Mouse (Mus musculus) liver, adult 2 months (tissue): ENCODE measurements around the gene Mrps26. TPM values are rescaled to one million over a fixed set of nuclear protein-coding genes. Genes with fewer than 3 reads are reported as not detected.
A peak's percentile ranks its signal among the peaks of the same experiment; 100 is the strongest.
"Not testable (repeated sequence)": the region's sequence is repeated elsewhere in the genome, so short reads cannot be mapped to it uniquely, and the experiment has no call there.

ENCODE experiments used
- DNase-seq: peaks from one replicate; pipeline ENCODE4 v3.0.0-alpha.2; 2011; ENCODE audit warnings: low read depth, low spot score; ENCODE audit errors: extremely low read depth
- H3K27ac ChIP-seq: fragments of 200-500 bp; replicated peaks from 2 replicates; pipeline ENCODE4 v1.5.1; 2012; ENCODE audit warnings: low read depth, mild to moderate bottlenecking, control low read depth, inconsistent platforms, low read length; ENCODE audit not compliant: insufficient read depth
- H3K27me3 ChIP-seq: fragments of 200-500 bp; 2 replicates; pipeline ENCODE4 v1.6.1; 2012; ENCODE audit warnings: mild to moderate bottlenecking, moderate library complexity, low read length, inconsistent platforms; ENCODE audit not compliant: control insufficient read depth, insufficient read depth
- H3K36me3 ChIP-seq: fragments of 200-500 bp; 2 replicates; pipeline ENCODE4 v1.6.1; 2012; ENCODE audit warnings: low read length, inconsistent platforms; ENCODE audit not compliant: control insufficient read depth, insufficient read depth
- H3K4me1 ChIP-seq: fragments of 200-500 bp; 2 replicates; pipeline ENCODE4 v1.6.1; 2011; ENCODE audit warnings: low read length; ENCODE audit not compliant: control insufficient read depth, insufficient read depth
- H3K4me3 ChIP-seq: fragments of 200-500 bp; 2 replicates; pipeline ENCODE4 v1.5.1; 2011; ENCODE audit warnings: low read depth, mild to moderate bottlenecking, control low read depth, low read length, moderate library complexity; ENCODE audit not compliant: insufficient read depth
- H3K79me2 ChIP-seq: fragments of 200-500 bp; 2 replicates; pipeline ENCODE4 v1.6.1; 2012; ENCODE audit warnings: inconsistent platforms, mild to moderate bottlenecking, low read length, moderate library complexity; ENCODE audit not compliant: control insufficient read depth, insufficient read depth
- H3K9ac ChIP-seq: fragments of 200-500 bp; 2 replicates; pipeline ENCODE4 v1.6.1; 2012; ENCODE audit warnings: low read depth, mild to moderate bottlenecking, control low read depth, inconsistent platforms, low read length
- CTCF ChIP-seq: fragments of 200-500 bp; IDR thresholded peaks from 2 replicates; pipeline ENCODE4 v1.5.1; 2011; ENCODE audit warnings: low read depth, low read length, control low read depth
- POLR2A ChIP-seq: fragments of 200-500 bp; IDR thresholded peaks from 2 replicates; pipeline ENCODE4 v1.6.1; 2011; ENCODE audit warnings: low read length, control low read depth; ENCODE audit not compliant: insufficient read depth; ENCODE audit errors: extremely low read depth
- WGBS: fragments of 180-500 bp; shearing (Covaris S2); methylation state at CpG from one replicate; pipeline ENCODE4 v1.1.7; 2018; 5-methylcytosine and 5-hydroxymethylcytosine counted together
- polyA plus RNA-seq: library from polyadenylated mRNA; depleted of rRNA; stranded (reverse); fragments of >200 nt; gene quantifications from 2 replicates; pipeline ENCODE4 v1.2.3, GENCODE M21; 2012; rRNA removed
- total RNA-seq: library from RNA; depleted of rRNA; stranded (reverse); fragments of >200 nt; gene quantifications from 2 replicates; pipeline ENCODE4 v1.2.3, GENCODE M21; 2014; rRNA removed

Mrps26 gene
- total RNA-seq (10.9 and 15.7 TPM in 2 replicates), polyA plus RNA-seq (38.1 and 38.4 TPM in 2 replicates)

GRCm38 (mm10) chr2:130563212-130564055 is at the start of gene Mrps26:
Gene Mrps26 (plus strand): TSS chr2:130563742.
- DNase-seq, result peak; percentile 85
- WGBS, result under 1% methylated on average over 61 of the region's 61 CpGs
- Histone ChIP-seq H3K79me2 (peaks cover 6% of the 10 kb centered on the region; the same call in 1 of the 2 replicates), H3K4me1 (peaks cover 8% of the 10 kb centered on the region; the same call in 1 of the 2 replicates), H3K27ac (peak within 1 kb of the TSS; percentile 56), H3K36me3 (no peaks in the 10 kb centered on the region; the same call in 1 of the 2 replicates), H3K4me3 (peak within 1 kb of the TSS; percentile 83), H3K27me3 (no peaks in the 10 kb centered on the region), H3K9ac (peak within 1 kb of the TSS; percentile 88)
- peak; percentile 44; the same call in 1 of the 2 replicates for TF ChIP-seq CTCF
- peak; percentile 86 for TF ChIP-seq POLR2A

GRCm38 (mm10) chr2:130513907-130514306 is 49.6 kb upstream of the Mrps26 start:
- Histone ChIP-seq H3K9ac (no peak overlapping the region), H3K4me3 (no peak overlapping the region), H3K27me3 (no peaks in the 10 kb centered on the region), H3K36me3 (peaks cover 6% of the 10 kb centered on the region), H3K27ac (no peak overlapping the region), H3K4me1 (no peaks in the 10 kb centered on the region), H3K79me2 (no peaks in the 10 kb centered on the region)
- no peak for DNase-seq
- WGBS, result 96% methylated on average over 8 of the region's 8 CpGs
- TF ChIP-seq POLR2A, result no peak
- no peak for TF ChIP-seq CTCF

GRCm38 (mm10) chr2:130515791-130516190 is 47.8 kb upstream of the Mrps26 start:
- no peak overlapping the region for H3K27ac ChIP-seq
- H3K4me1 ChIP-seq, result no peaks in the 10 kb centered on the region
- H3K4me3 ChIP-seq, result no peak overlapping the region
- peaks cover 18% of the 10 kb centered on the region for H3K36me3 ChIP-seq
- TF ChIP-seq CTCF (no peak), POLR2A (no peak)
- WGBS, result 89% methylated on average over 5 of the region's 5 CpGs
- no peaks in the 10 kb centered on the region for H3K79me2 ChIP-seq
- no peak overlapping the region for H3K9ac ChIP-seq
- no peaks in the 10 kb centered on the region for H3K27me3 ChIP-seq
- no peak for DNase-seq

GRCm38 (mm10) chr2:130521927-130522326 is 41.6 kb upstream of the Mrps26 start:
- no peak for DNase-seq
- Histone ChIP-seq H3K9ac (no peak overlapping the region), H3K27me3 (no peaks in the 10 kb centered on the region), H3K4me1 (no peaks in the 10 kb centered on the region), H3K27ac (no peak overlapping the region), H3K36me3 (peaks cover 35% of the 10 kb centered on the region), H3K79me2 (no peaks in the 10 kb centered on the region), H3K4me3 (no peak overlapping the region)
- WGBS, result 93% methylated on average over 2 of the region's 2 CpGs
- no peak for TF ChIP-seq CTCF

GRCm38 (mm10) chr2:130525480-130525879 is 38.1 kb upstream of the Mrps26 start:
- H3K36me3 ChIP-seq, result peaks cover 24% of the 10 kb centered on the region
- DNase-seq, result peak; percentile 33

DNA sequence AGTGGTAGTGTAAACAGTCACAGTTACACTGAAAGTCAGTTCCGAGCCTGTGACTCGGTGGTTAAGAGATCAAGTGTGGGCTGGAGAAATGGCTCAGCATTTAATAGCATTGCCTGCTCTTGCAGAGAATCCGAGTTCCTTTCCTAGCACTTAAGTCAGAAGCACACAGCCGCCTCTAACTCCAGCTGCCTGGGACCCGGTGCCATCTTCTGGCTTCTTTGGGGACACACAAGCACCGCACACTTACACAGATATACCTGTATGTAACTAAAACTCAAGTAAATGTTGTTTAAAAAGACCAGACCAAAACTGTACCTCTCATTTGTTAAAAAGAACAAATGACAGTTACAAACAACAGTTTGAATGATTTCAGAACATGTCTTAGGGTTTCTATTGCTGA is 35.1 kb upstream of the Mrps26 start:
- H3K27me3 ChIP-seq, result no peaks in the 10 kb centered on the region
- no peak overlapping the region for H3K4me3 ChIP-seq
- no peak overlapping the region for H3K9ac ChIP-seq
- no peak for DNase-seq
- TF ChIP-seq POLR2A (no peak), CTCF (0 out of 2 replicates have a peak, but pooled peaks have one; percentile 7)
- H3K4me1 ChIP-seq, result no peaks in the 10 kb centered on the region
- peaks cover 19% of the 10 kb centered on the region for H3K36me3 ChIP-seq
- WGBS, result 93% methylated on average over 6 of the region's 6 CpGs
- no peak overlapping the region for H3K27ac ChIP-seq
- no peaks in the 10 kb centered on the region for H3K79me2 ChIP-seq

More at GRCm38 (mm10) chr2:130525480-130525879, 38.1 kb upstream of the Mrps26 start:
- H3K4me1 ChIP-seq, H3K27ac ChIP-seq, H3K79me2 ChIP-seq, H3K27me3 ChIP-seq, H3K4me3 ChIP-seq, H3K9ac ChIP-seq: not testable (repeated sequence)
- 92% methylated on average over 3 of the region's 4 CpGs for WGBS
